19 mouse cellular contexts compared by ENCODE assay signal in genomic region chr13:93550311-93550710, GRCm38 (mm10). TPM values are rescaled to one million over a fixed set of nuclear protein-coding genes. Genes with fewer than 3 reads are reported as not detected.
DNase-seq lines count a peak whose midpoint lies in the region; ATAC-seq and TF ChIP-seq lines count a peak whose summit lies in the region.
"Had no signal": no experiment of that assay in that cellular context is flagged by ENCODE, and none has a peak within 500 bp of the region (broad histone marks: within the 10 kb centered on the region; RNA-seq: fewer than 3 reads in every experiment).

No protein-coding gene starts in this region.

- no peak for TF ChIP-seq CTCF in midbrain, postnatal 0 days (IDR thresholded peaks at IDR 0.05)
- no peak for TF ChIP-seq CTCF in gastrocnemius, adult 2 months (IDR thresholded peaks at IDR 0.05)

- H3K9me3 ChIP-seq in midbrain, postnatal 0 days (ENCODE audit: low read length) = no peaks in the 10 kb centered on the region
- H3K9me3 ChIP-seq in midbrain, embryonic 10.5 days (replicated peaks) = no peaks in the 10 kb centered on the region
- H3K9me3 ChIP-seq: embryonic facial prominence, embryonic 12.5 days; forebrain, embryonic 10.5 days; G1E; intestine, embryonic 15.5 days; limb, embryonic 10.5 days; liver, embryonic 13.5 days; stomach, embryonic 15.5 days had no signal

- H3K36me3 ChIP-seq in midbrain, postnatal 0 days (ENCODE audit: insufficient read depth, low read length) = no peaks in the 10 kb centered on the region
- no peaks in the 10 kb centered on the region for H3K36me3 ChIP-seq in midbrain, embryonic 10.5 days
- H3K36me3 ChIP-seq: embryonic facial prominence, embryonic 12.5 days; forebrain, embryonic 10.5 days; G1E; intestine, embryonic 15.5 days; limb, embryonic 10.5 days; liver, embryonic 13.5 days; stomach, embryonic 15.5 days had no signal

- DNase-seq in gastrocnemius, adult 18-20 months (ENCODE audit: low spot score) = peak; percentile 42
- no peak for DNase-seq in gastrocnemius, postnatal 4 days (ENCODE audit: low spot score in 2 of 2)
- peak; percentile 4 for DNase-seq in midbrain, postnatal 0 days (ENCODE audit: low spot score)
- no peak for DNase-seq in midbrain, embryonic 10.5 days (ENCODE audit: low spot score)
- peak; percentile 67 for DNase-seq in gastrocnemius, adult 2 months
- no peak for DNase-seq in ovary, postnatal 10 days (ENCODE audit: low spot score)
- DNase-seq in right cerebral cortex, adult 18-20 months = no peak
- DNase-seq: adrenal gland, postnatal 10 days; B cell, adult 2 months; layer of hippocampus, adult 9-11 months; liver, embryonic 13.5 days had no signal

- 79% methylated on average over 7 of the region's 7 CpGs for WGBS in midbrain, postnatal 0 days
- WGBS in midbrain, embryonic 10.5 days = 90% methylated on average over 7 of the region's 7 CpGs

- H3K4me1 ChIP-seq in midbrain, postnatal 0 days (ENCODE audit: insufficient read depth, low read length) = no peaks in the 10 kb centered on the region
- H3K4me1 ChIP-seq in midbrain, embryonic 10.5 days = no peaks in the 10 kb centered on the region
- H3K4me1 ChIP-seq: embryonic facial prominence, embryonic 12.5 days; forebrain, embryonic 10.5 days; intestine, embryonic 15.5 days; liver, embryonic 13.5 days; stomach, embryonic 15.5 days had no signal

- H3K9ac ChIP-seq in midbrain, postnatal 0 days (replicated peaks; ENCODE audit: low read length, poor library complexity, severe bottlenecking) = no peak overlapping the region
- H3K9ac ChIP-seq: embryonic facial prominence, embryonic 12.5 days; intestine, embryonic 15.5 days; liver, embryonic 13.5 days; stomach, embryonic 15.5 days had no signal

- H3K4me2 ChIP-seq in midbrain, postnatal 0 days (ENCODE audit: low read depth, low read length, poor library complexity, severe bottlenecking) = no peak overlapping the region
- H3K4me2 ChIP-seq: embryonic facial prominence, embryonic 12.5 days; intestine, embryonic 15.5 days; liver, embryonic 13.5 days; stomach, embryonic 15.5 days had no signal

- intact Hi-C loops in gastrocnemius, adult 2 months (cut with DNase I) = no loop called here

- ATAC-seq in midbrain, postnatal 0 days (ENCODE audit: low FRiP score) = no peak
- ATAC-seq: intestine, embryonic 15.5 days; lung, postnatal 0 days had no signal

- no peaks in the 10 kb centered on the region for H3K27me3 ChIP-seq in midbrain, postnatal 0 days (ENCODE audit: insufficient read depth, low read length)
- no peaks in the 10 kb centered on the region for H3K27me3 ChIP-seq in midbrain, embryonic 10.5 days (ENCODE audit: low read depth, poor library complexity, severe bottlenecking)
- H3K27me3 ChIP-seq: embryonic facial prominence, embryonic 12.5 days; intestine, embryonic 15.5 days; liver, embryonic 13.5 days; stomach, embryonic 15.5 days had no signal

- no peak overlapping the region for H3K4me3 ChIP-seq in midbrain, postnatal 0 days (ENCODE audit: low read depth, low read length)
- no peak overlapping the region for H3K4me3 ChIP-seq in midbrain, embryonic 10.5 days
- H3K4me3 ChIP-seq in gastrocnemius, adult 2 months = 0 out of 2 replicates have a peak overlapping the region, but pooled peaks have one; percentile 19
- H3K4me3 ChIP-seq: embryonic facial prominence, embryonic 12.5 days; forebrain, embryonic 10.5 days; intestine, embryonic 15.5 days; limb, embryonic 10.5 days; liver, embryonic 13.5 days; stomach, embryonic 15.5 days had no signal

- H3K27ac ChIP-seq in midbrain, postnatal 0 days (ENCODE audit: low read depth, low read length) = no peak overlapping the region
- no peak overlapping the region for H3K27ac ChIP-seq in midbrain, embryonic 10.5 days (replicated peaks)
- no peak overlapping the region for H3K27ac ChIP-seq in gastrocnemius, adult 2 months
- H3K27ac ChIP-seq: embryonic facial prominence, embryonic 12.5 days; forebrain, embryonic 10.5 days; intestine, embryonic 15.5 days; kidney, postnatal 0 days; limb, embryonic 10.5 days; liver, embryonic 13.5 days; stomach, embryonic 15.5 days had no signal

RNA-seq across cellular contexts. Expression of gene Jmy, which starts 50.7 kb away (rescaled TPM):
- 10 to 100 TPM; 26.4 to 30.7 TPM for total RNA-seq in gastrocnemius, adult 18-20 months (2021)
- 10 to 100 TPM; 23.2 to 25.2 TPM for total RNA-seq in gastrocnemius, postnatal 4 days (2021)
- total RNA-seq in midbrain, postnatal 0 days (2014; rRNA removed) = 22.0 and 23.8 TPM in 2 replicates
- polyA plus RNA-seq in midbrain, postnatal 0 days (2015; fragmentation: Nextera tagmentation; extraction: Ambion mirVana) = 5.0 and 7.8 TPM in 2 replicates
- polyA plus RNA-seq in midbrain, embryonic 10.5 days (2016; fragmentation: Nextera tagmentation; extraction: Ambion mirVana) = 2.8 and 2.9 TPM in 2 replicates
- 10 to 100 TPM; 32.8 to 33.8 TPM for total RNA-seq in gastrocnemius, adult 2 months (2021)

Comparison
In these comparisons a context has a peak if more than half of its experiments do, and no peak if none do; other contexts are left out.
1. DNase-seq: peak in gastrocnemius, adult 18-20 months (single experiment), midbrain, postnatal 0 days (single experiment) and gastrocnemius, adult 2 months (single experiment); none in gastrocnemius, postnatal 4 days (0 of 2), midbrain, embryonic 10.5 days (single experiment), ovary, postnatal 10 days (single experiment) and right cerebral cortex, adult 18-20 months (single experiment).